Mouse (Mus musculus): Measurements from ENCODE around the gene Cela3b. TPM values are rescaled to one million over a fixed set of nuclear protein-coding genes. Genes with fewer than 3 reads are reported as not detected.
A peak's percentile ranks its signal among the peaks of the same experiment; 100 is the strongest.
"Not testable (repeated sequence)": the region's sequence is repeated elsewhere in the genome, so short reads cannot be mapped to it uniquely, and the experiment has no call there.

Cela3b gene
- polyA plus RNA-seq, 1 experiment from 2014 or later = not detected

DNA sequence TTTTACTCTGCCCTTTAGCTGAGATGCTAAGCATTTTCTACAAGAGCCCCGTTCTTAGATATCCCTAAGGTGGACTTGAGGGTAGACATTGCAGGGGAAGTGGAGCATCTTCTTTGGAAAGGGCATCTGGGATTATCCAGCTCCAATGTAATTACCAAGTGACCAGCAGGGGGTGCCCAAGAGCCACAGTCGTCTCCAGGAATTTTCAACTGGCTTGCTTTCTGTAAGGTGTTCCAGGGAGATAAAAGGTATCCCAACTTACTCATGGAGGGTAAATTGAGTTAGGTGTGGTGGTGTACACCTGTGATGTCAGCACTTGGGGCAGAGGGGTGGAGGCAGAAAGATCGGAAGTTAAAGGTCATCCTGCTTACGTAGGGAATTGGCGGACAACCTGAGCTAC lies 13.3 kb upstream of the Cela3b start:
- peak overlapping the region; percentile 42 for H3K4me2 ChIP-seq (ENCODE audit: low read length)
- no peaks in the 10 kb centered on the region for H3K9me3 ChIP-seq (replicated peaks; ENCODE audit: control insufficient read depth, low read length, poor library complexity, severe bottlenecking)
- H3K27ac ChIP-seq (ENCODE audit: low read length) = no peak overlapping the region
- H3K4me3 ChIP-seq (ENCODE audit: low read depth, low read length) = no peak overlapping the region
- no peaks in the 10 kb centered on the region for H3K27me3 ChIP-seq (ENCODE audit: control insufficient read depth, insufficient read depth, low read depth, low read length)
- WGBS = 33% methylated on average over 5 of the region's 5 CpGs
- no peaks in the 10 kb centered on the region for H3K36me3 ChIP-seq (ENCODE audit: control insufficient read depth, insufficient read depth, low read length)
- no peak; the same call in 1 of the 2 replicates for ATAC-seq
- H3K4me1 ChIP-seq (ENCODE audit: control insufficient read depth, insufficient read depth, low read length) = no peaks in the 10 kb centered on the region
- no peak overlapping the region for H3K9ac ChIP-seq (ENCODE audit: low read depth, low read length)

DNA sequence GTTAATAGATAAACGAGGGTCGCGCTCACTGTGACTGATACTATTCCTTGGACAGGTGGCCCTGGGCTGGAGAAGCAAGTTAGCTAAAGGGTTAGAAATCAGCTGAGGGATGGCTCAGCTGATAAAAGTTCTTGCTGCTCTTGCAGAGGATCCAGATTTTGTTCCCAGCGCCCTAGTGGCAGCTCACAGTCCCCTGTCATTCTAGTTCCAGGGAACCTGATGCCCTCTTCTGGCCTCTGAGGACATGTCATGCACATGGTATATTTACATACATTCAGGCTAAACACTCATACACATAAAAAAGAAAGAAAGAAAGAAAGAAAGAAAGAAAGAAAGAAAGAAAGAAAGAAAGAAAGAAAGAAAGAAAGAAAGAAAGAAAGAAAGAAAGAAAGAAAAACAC lies 11.0 kb upstream of the Cela3b start:
- H3K4me1 ChIP-seq (ENCODE audit: control insufficient read depth, insufficient read depth, low read length) = no peaks in the 10 kb centered on the region
- H3K27me3 ChIP-seq (ENCODE audit: control insufficient read depth, insufficient read depth, low read depth, low read length) = no peaks in the 10 kb centered on the region
- no peak overlapping the region for H3K4me3 ChIP-seq (ENCODE audit: low read depth, low read length)
- no peak for ATAC-seq
- no peak overlapping the region for H3K27ac ChIP-seq (ENCODE audit: low read length)
- no peaks in the 10 kb centered on the region for H3K9me3 ChIP-seq (replicated peaks; ENCODE audit: control insufficient read depth, low read length, poor library complexity, severe bottlenecking)
- no peak overlapping the region for H3K4me2 ChIP-seq (ENCODE audit: low read length)
- WGBS = 86% methylated on average over 4 of the region's 4 CpGs
- no peaks in the 10 kb centered on the region for H3K36me3 ChIP-seq (ENCODE audit: control insufficient read depth, insufficient read depth, low read length)
- H3K9ac ChIP-seq (ENCODE audit: low read depth, low read length) = no peak overlapping the region

DNA sequence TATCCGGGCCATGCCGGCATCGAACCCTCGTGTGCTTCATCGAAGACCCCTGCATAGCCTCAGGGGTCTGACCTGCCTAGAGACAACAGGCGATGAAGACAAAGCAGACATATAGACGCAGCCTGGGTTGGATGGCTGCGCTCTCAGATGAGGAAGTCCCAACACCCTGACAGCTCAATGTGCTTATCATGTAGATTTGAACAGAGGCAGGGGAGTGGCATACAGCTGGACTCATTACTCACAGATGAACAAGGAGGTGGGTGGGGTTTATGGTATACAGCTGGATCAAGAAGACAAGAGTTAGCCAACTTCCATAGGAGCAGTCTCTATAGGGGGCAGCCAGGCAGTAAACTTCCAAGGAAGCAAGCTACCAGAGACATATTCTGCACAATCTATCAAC lies 8.5 kb upstream of the Cela3b start:
- H3K9ac ChIP-seq (ENCODE audit: low read depth, low read length) = no peak overlapping the region
- no peak overlapping the region for H3K4me3 ChIP-seq (ENCODE audit: low read depth, low read length)
- H3K4me2 ChIP-seq (ENCODE audit: low read length) = no peak overlapping the region
- no peaks in the 10 kb centered on the region for H3K4me1 ChIP-seq (ENCODE audit: control insufficient read depth, insufficient read depth, low read length)
- 90% methylated on average over 8 of the region's 8 CpGs for WGBS
- ATAC-seq = no peak
- H3K27ac ChIP-seq (ENCODE audit: low read length) = no peak overlapping the region
- no peaks in the 10 kb centered on the region for H3K27me3 ChIP-seq (ENCODE audit: control insufficient read depth, insufficient read depth, low read depth, low read length)
- no peaks in the 10 kb centered on the region for H3K36me3 ChIP-seq (ENCODE audit: control insufficient read depth, insufficient read depth, low read length)
- H3K9me3 ChIP-seq (replicated peaks; ENCODE audit: control insufficient read depth, low read length, poor library complexity, severe bottlenecking) = no peaks in the 10 kb centered on the region

DNA sequence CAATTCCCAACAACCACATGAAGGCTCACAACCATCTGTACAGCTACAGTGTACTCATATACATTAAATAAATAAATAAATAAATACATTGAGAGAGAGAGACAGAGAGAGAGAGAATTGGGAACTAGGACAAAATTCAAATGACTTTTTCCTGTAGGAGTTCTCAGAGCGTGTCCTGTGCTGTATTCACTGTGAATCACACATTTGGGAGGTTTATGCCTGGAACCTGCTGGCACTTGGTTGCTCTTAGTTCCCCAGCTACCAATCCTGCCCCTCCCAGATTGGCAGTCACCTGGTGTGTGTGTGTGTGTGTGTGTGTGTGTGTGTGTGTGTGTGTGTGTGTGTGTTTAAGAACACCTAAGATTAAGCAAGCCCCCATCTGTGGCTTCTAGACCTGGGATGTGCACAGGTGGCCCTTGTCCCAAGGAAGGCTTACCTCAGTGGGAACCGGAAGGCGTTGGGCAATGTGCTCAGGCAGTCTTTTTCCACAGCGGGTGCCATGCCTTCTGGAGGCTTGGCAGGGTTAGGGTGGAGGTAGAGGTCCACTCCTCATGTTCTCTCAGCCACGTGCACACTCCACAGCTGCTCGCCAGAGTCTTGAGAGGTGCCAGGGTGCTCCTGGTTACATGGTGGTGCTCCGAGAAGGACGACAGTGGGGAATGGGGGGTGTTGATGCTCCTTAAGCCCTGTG lies 6.8 kb upstream of the Cela3b start:
- Histone ChIP-seq H3K4me1 (ENCODE audit: control insufficient read depth, insufficient read depth, low read length) (no peaks in the 10 kb centered on the region), H3K36me3 (ENCODE audit: control insufficient read depth, insufficient read depth, low read length) (no peaks in the 10 kb centered on the region), H3K4me2 (ENCODE audit: low read length) (no peak overlapping the region), H3K9me3 (replicated peaks; ENCODE audit: control insufficient read depth, low read length, poor library complexity, severe bottlenecking) (no peaks in the 10 kb centered on the region), H3K4me3 (ENCODE audit: low read depth, low read length) (no peak overlapping the region), H3K9ac (ENCODE audit: low read depth, low read length) (no peak overlapping the region), H3K27me3 (ENCODE audit: control insufficient read depth, insufficient read depth, low read depth, low read length) (no peaks in the 10 kb centered on the region), H3K27ac (ENCODE audit: low read length) (no peak overlapping the region)
- ATAC-seq = no peak
- 92% methylated on average over 8 of the region's 8 CpGs for WGBS

DNA sequence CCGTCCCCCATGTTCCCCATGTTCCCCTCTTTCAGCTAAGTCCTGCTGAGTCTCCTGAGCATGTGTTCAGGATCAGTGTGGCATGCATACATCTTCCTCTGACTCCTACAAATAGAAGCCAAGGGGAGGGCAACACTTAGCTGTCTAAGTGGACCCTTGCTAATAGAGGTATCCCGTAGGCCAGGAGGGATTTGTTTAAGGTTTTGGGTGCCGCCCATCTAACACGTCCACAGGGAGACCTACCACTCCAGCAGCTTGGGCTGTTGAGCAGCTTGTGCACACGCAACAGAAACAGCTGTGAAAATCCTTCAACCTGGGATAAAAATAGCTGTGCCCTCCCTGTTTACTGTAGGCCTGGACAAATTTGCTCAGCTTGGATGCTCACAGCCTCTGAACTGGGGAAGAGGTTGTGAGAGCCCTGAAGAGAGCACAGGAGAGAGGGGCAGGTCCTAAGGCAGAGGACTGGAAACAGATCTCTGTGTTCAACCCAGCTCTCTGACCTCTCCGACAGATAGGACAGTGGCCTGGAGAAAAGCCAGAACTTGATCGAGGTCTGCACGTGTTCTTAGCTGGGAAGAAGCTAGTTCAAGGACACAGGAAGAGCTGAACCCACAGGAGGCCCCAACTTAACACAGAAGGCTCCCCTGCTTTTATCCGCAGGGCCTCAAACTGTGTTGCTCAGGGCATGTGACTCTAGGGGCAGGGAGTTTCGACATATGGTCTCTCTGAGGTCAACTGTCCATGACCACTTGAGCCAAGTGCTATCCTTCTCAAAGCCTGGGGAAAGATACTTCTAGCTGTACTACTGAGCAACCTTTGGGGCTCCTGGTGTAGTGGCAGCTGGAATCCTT lies 2.6 kb upstream of the Cela3b start:
- not testable (repeated sequence) for H3K9me3 ChIP-seq (replicated peaks; ENCODE audit: control insufficient read depth, low read length, poor library complexity, severe bottlenecking); H3K27me3 ChIP-seq (ENCODE audit: control insufficient read depth, insufficient read depth, low read depth, low read length); H3K27ac ChIP-seq (ENCODE audit: low read length); H3K4me1 ChIP-seq (ENCODE audit: control insufficient read depth, insufficient read depth, low read length); H3K4me3 ChIP-seq (ENCODE audit: low read depth, low read length); ATAC-seq; H3K4me2 ChIP-seq (ENCODE audit: low read length); H3K9ac ChIP-seq (ENCODE audit: low read depth, low read length); H3K36me3 ChIP-seq (ENCODE audit: control insufficient read depth, insufficient read depth, low read length)
- WGBS = 78% methylated on average over 10 of the region's 10 CpGs

DNA sequence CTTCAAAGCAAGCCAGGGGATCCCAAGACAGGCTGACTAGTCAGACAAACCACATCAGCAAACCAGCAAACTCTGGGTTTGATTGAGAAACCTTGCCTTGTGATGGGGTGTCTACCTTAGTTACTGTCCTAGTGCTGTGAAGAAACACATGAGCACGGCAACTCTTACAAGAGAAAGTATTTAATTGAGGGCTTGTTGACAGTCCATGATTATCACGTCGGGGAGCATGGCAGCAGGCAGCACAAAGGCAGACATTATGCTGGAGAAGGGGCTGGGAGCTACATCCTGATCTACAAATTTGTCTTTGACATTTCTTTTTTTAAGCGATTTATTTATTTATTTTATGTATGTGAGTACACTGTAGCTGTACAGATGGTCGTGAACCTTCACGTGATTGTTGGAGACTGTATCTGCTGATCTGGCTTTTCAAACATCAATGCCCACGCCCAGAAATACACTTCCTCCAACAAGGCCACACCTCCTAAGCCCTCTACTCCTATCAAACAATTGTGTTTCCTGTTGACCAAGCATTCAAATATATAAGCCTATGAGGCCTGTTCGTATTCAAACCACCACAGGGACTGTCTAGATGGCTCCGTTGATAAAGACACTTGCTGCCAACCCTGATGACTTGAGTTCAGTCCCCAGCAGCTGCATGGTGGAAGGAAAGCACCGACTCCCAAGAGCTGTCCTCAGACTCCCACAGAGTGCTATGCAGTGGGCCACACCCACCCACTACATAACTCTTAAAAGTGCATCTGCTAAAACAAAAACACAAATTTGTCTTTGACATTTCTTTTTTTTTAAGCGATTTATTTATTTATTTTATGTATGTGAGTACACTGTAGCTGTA lies 12.4 kb downstream of the Cela3b start:
- ATAC-seq = no peak
- WGBS = 80% methylated on average over 11 of the region's 11 CpGs
- H3K36me3 ChIP-seq (ENCODE audit: control insufficient read depth, insufficient read depth, low read length) = no peaks in the 10 kb centered on the region
- H3K4me3 ChIP-seq (ENCODE audit: low read depth, low read length) = no peak overlapping the region
- no peak overlapping the region for H3K4me2 ChIP-seq (ENCODE audit: low read length)
- H3K9ac ChIP-seq (ENCODE audit: low read depth, low read length) = no peak overlapping the region
- no peaks in the 10 kb centered on the region for H3K4me1 ChIP-seq (ENCODE audit: control insufficient read depth, insufficient read depth, low read length)
- H3K27ac ChIP-seq (ENCODE audit: low read length) = no peak overlapping the region
- H3K27me3 ChIP-seq (ENCODE audit: control insufficient read depth, insufficient read depth, low read depth, low read length) = no peaks in the 10 kb centered on the region
- H3K9me3 ChIP-seq (replicated peaks; ENCODE audit: control insufficient read depth, low read length, poor library complexity, severe bottlenecking) = no peaks in the 10 kb centered on the region

DNA sequence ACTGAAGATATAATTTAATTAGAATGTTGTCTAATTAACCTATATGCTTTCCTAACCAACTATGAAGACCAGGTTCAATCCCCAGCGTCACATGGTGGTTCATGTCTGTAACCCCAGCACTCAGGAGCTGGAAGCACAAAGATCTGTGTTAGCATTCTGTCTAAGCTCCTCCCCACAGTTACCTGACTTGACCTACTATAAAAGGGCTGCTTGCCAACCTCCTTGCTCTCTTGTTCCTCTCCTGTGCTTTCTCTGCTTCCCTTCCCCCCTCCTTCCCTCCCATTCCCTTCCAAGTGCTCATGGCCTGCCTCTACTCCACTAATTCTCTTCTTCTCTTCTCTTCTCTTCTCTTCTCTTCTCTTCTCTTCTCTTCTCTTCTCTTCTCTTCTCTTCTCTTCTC lies 15.4 kb downstream of the Cela3b start:
- H3K27me3 ChIP-seq (ENCODE audit: control insufficient read depth, insufficient read depth, low read depth, low read length) = no peaks in the 10 kb centered on the region
- no peak for ATAC-seq
- H3K4me2 ChIP-seq (ENCODE audit: low read length) = no peak overlapping the region
- no peak overlapping the region for H3K27ac ChIP-seq (ENCODE audit: low read length)
- H3K4me3 ChIP-seq (ENCODE audit: low read depth, low read length) = no peak overlapping the region
- H3K36me3 ChIP-seq (ENCODE audit: control insufficient read depth, insufficient read depth, low read length) = no peaks in the 10 kb centered on the region
- H3K9ac ChIP-seq (ENCODE audit: low read depth, low read length) = no peak overlapping the region
- 56% methylated on average over 1 of the region's 1 CpGs for WGBS
- H3K4me1 ChIP-seq (ENCODE audit: control insufficient read depth, insufficient read depth, low read length) = no peaks in the 10 kb centered on the region
- no peaks in the 10 kb centered on the region for H3K9me3 ChIP-seq (replicated peaks; ENCODE audit: control insufficient read depth, low read length, poor library complexity, severe bottlenecking)

DNA sequence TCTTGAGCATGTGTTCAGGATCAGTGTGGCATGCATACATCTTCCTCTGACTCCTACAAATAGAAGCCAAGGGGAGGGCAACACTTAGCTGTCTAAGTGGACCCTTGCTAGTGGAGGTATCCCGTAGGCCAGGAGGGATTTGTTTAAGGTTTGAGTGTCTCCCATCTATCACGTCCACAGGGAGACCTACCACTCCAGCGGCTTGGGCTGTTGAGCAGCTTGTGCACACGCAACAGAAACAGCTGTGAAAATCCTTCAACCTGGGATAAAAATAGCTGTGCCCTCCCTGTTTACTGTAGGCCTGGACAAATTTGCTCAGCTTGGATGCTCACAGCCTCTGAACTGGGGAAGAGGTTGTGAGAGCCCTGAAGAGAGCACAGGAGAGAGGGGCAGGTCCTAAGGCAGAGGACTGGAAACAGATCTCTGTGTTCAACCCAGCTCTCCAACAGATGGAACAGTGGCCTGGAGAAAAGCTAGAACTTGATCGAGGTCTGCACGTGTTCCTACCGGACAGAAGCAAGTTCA lies 18.1 kb downstream of the Cela3b start:
- ATAC-seq; H3K9me3 ChIP-seq (replicated peaks; ENCODE audit: control insufficient read depth, low read length, poor library complexity, severe bottlenecking); H3K4me2 ChIP-seq (ENCODE audit: low read length); H3K4me1 ChIP-seq (ENCODE audit: control insufficient read depth, insufficient read depth, low read length); H3K27me3 ChIP-seq (ENCODE audit: control insufficient read depth, insufficient read depth, low read depth, low read length); H3K36me3 ChIP-seq (ENCODE audit: control insufficient read depth, insufficient read depth, low read length); H3K4me3 ChIP-seq (ENCODE audit: low read depth, low read length); H3K27ac ChIP-seq (ENCODE audit: low read length); H3K9ac ChIP-seq (ENCODE audit: low read depth, low read length): not testable (repeated sequence)
- 85% methylated on average over 7 of the region's 7 CpGs for WGBS

Data from midbrain, embryonic 16.5 days (tissue).